Mouse (Mus musculus) MEL (cell line): ENCODE measurements at regions not wholly inside any gene's neighbourhood (a gene's known extent, or its start where the extent isn't known, plus 50 kb on each side); places are given as distances from the start of the nearest gene placed in this dataset.
A peak's percentile ranks its signal among the peaks of the same experiment; 100 is the strongest.

ENCODE experiments used
- DNase-seq: peaks from one replicate; pipeline ENCODE4 v3.0.0; 2011; ENCODE audit warnings: low read depth, low spot score
- H3K27ac ChIP-seq: 2 replicates; pipeline ENCODE4 v1.5.1; 2012; ENCODE audit warnings: low read depth, mild to moderate bottlenecking, control low read depth, low read length, moderate library complexity; ENCODE audit not compliant: control insufficient read depth
- H3K27me3 ChIP-seq, 2 experiments: fragments of 150-350 bp in 1 of 2; sonication (generic) in 1 of 2; 2 replicates each; pipeline ENCODE4 v1.6.1; 2012; ENCODE audit warnings: low read length in 2 of 2, mild to moderate bottlenecking in 2 of 2, improper control_type of control experiment in 1 of 2, moderate library complexity in 1 of 2; ENCODE audit not compliant: insufficient read depth in 2 of 2, control insufficient read depth in 1 of 2
- H3K36me3 ChIP-seq, 2 experiments: 2 replicates each; pipeline ENCODE4 v1.6.1; 2012 to 2014; ENCODE audit warnings: low read length in 2 of 2, improper control_type of control experiment in 1 of 2, inconsistent platforms in 1 of 2, mild to moderate bottlenecking in 1 of 2; ENCODE audit not compliant: insufficient read depth in 2 of 2, control insufficient read depth in 1 of 2
- H3K4me1 ChIP-seq, 2 experiments: fragments of 150-350 bp in 1 of 2; sonication (generic) in 1 of 2; 2 replicates each; pipeline ENCODE4 v1.6.1; 2012; ENCODE audit warnings: low read length in 2 of 2, improper control_type of control experiment in 1 of 2, mild to moderate bottlenecking in 1 of 2; ENCODE audit not compliant: insufficient read depth in 2 of 2, control insufficient read depth in 1 of 2
- H3K4me3 ChIP-seq, 2 experiments: fragments of 150-350 bp in 1 of 2; sonication (generic) in 1 of 2; 2 replicates each; pipeline ENCODE4 v1.5.1; 2012; ENCODE audit warnings: low read depth in 2 of 2, low read length in 2 of 2, mild to moderate bottlenecking in 2 of 2, moderate library complexity in 2 of 2, control low read depth in 1 of 2, improper control_type of control experiment in 1 of 2; ENCODE audit not compliant: control insufficient read depth in 1 of 2, insufficient read depth in 1 of 2
- H3K79me2 ChIP-seq: 2 replicates; pipeline ENCODE4 v1.6.1; 2012; ENCODE audit warnings: mild to moderate bottlenecking, low read length, moderate library complexity; ENCODE audit not compliant: control insufficient read depth, poor library complexity, insufficient read depth
- H3K9ac ChIP-seq: 2 replicates; pipeline ENCODE4 v1.6.1; 2012; ENCODE audit warnings: low read depth, mild to moderate bottlenecking, control low read depth, low read length, moderate library complexity; ENCODE audit not compliant: control insufficient read depth, poor library complexity, severe bottlenecking
- H3K9me3 ChIP-seq: fragments of 150-350 bp; sonication (generic); replicated peaks from 2 replicates; pipeline ENCODE4 v1.6.1; 2012; ENCODE audit warnings: mild to moderate bottlenecking, low read length, improper control_type of control experiment, moderate library complexity; ENCODE audit not compliant: insufficient read depth
- BHLHE40 ChIP-seq: IDR thresholded peaks from 2 replicates; pipeline ENCODE4 v1.6.1; 2012; ENCODE audit warnings: low read depth, mild to moderate bottlenecking, inconsistent platforms, low read length, improper control_type of control experiment, borderline replicate concordance
- CHD2 ChIP-seq: IDR thresholded peaks from 2 replicates; pipeline ENCODE4 v1.6.1; 2011; ENCODE audit warnings: low read length, improper control_type of control experiment
- CTCF ChIP-seq, 3 experiments: IDR thresholded peaks in 2 of 3; conservative IDR thresholded peaks in 1 of 3; 2 replicates each; pipeline ENCODE4 v1.5.1; 2011 to 2012; ENCODE audit warnings: low read length in 3 of 3, low read depth in 2 of 3, mild to moderate bottlenecking in 2 of 3, improper control_type of control experiment in 1 of 3, inconsistent platforms in 1 of 3, mixed read lengths in 1 of 3, moderate library complexity in 1 of 3; ENCODE audit not compliant: control insufficient read depth in 1 of 3, insufficient read depth in 1 of 3, poor library complexity in 1 of 3, severe bottlenecking in 1 of 3
- EP300 ChIP-seq, 2 experiments: IDR thresholded peaks; 2 replicates each; pipeline ENCODE4 v1.6.1; 2011; ENCODE audit warnings: improper control_type of control experiment in 2 of 2, low read length in 2 of 2, low read depth in 1 of 2, mild to moderate bottlenecking in 1 of 2
- ETS1 ChIP-seq: IDR thresholded peaks from 2 replicates; pipeline ENCODE4 v1.6.1; 2012; ENCODE audit warnings: low read depth, mild to moderate bottlenecking, inconsistent platforms, low read length, improper control_type of control experiment, moderate library complexity
- MAFK ChIP-seq: IDR thresholded peaks from 2 replicates; pipeline ENCODE4 v1.6.1; 2011; ENCODE audit warnings: low read depth, mild to moderate bottlenecking, low read length, improper control_type of control experiment, borderline replicate concordance
- MAX ChIP-seq: IDR thresholded peaks from 2 replicates; pipeline ENCODE4 v1.6.1; 2011; ENCODE audit warnings: low read length, improper control_type of control experiment
- MEF2A ChIP-seq: IDR thresholded peaks from 2 replicates; pipeline ENCODE4 v1.6.1; 2014; ENCODE audit warnings: low read depth, mild to moderate bottlenecking, inconsistent platforms, low read length, improper control_type of control experiment; ENCODE audit not compliant: poor library complexity, insufficient replicate concordance, severe bottlenecking; ENCODE audit errors: extremely low read depth
- MXI1 ChIP-seq: IDR thresholded peaks from 2 replicates; pipeline ENCODE4 v1.6.1; 2011; ENCODE audit warnings: mild to moderate bottlenecking, low read depth, low read length, improper control_type of control experiment
- NRF1 ChIP-seq: IDR thresholded peaks from 2 replicates; pipeline ENCODE4 v1.6.1; 2014; ENCODE audit warnings: low read depth, mild to moderate bottlenecking, inconsistent platforms, low read length, improper control_type of control experiment, moderate library complexity; ENCODE audit not compliant: poor library complexity, insufficient read depth, severe bottlenecking
- POLR2A ChIP-seq, 2 experiments: IDR thresholded peaks; 2 replicates each; pipeline ENCODE4 v1.6.1; 2011 to 2012; ENCODE audit warnings: low read length in 2 of 2, mild to moderate bottlenecking in 2 of 2, control low read depth in 1 of 2, improper control_type of control experiment in 1 of 2, low read depth in 1 of 2, moderate library complexity in 1 of 2; ENCODE audit not compliant: control insufficient read depth in 1 of 2, insufficient read depth in 1 of 2, poor library complexity in 1 of 2
- POLR2AphosphoS2 ChIP-seq: IDR thresholded peaks from 2 replicates; pipeline ENCODE4 v1.6.1; 2011; ENCODE audit warnings: low read length, improper control_type of control experiment
- RAD21 ChIP-seq: IDR thresholded peaks from 2 replicates; pipeline ENCODE4 v1.6.1; 2011; ENCODE audit warnings: mild to moderate bottlenecking, low read depth, low read length, improper control_type of control experiment
- SIN3A ChIP-seq: IDR thresholded peaks from 2 replicates; pipeline ENCODE4 v1.6.1; 2012; ENCODE audit warnings: low read length, improper control_type of control experiment, inconsistent platforms
- TBP ChIP-seq: IDR thresholded peaks from 2 replicates; pipeline ENCODE4 v1.8.0; 2011; ENCODE audit warnings: low read depth, low read length, improper control_type of control experiment
- USF2 ChIP-seq, 2 experiments: IDR thresholded peaks; 2 replicates each; pipeline ENCODE4 v1.6.1; 2011 to 2012; ENCODE audit warnings: improper control_type of control experiment in 2 of 2, low read length in 2 of 2, borderline replicate concordance in 1 of 2, inconsistent platforms in 1 of 2, low read depth in 1 of 2, mild to moderate bottlenecking in 1 of 2; ENCODE audit not compliant: insufficient read depth in 1 of 2
- ZC3H11A ChIP-seq: IDR thresholded peaks from 2 replicates; pipeline ENCODE4 v1.6.1; 2012; ENCODE audit warnings: low read depth, mild to moderate bottlenecking, inconsistent platforms, low read length, improper control_type of control experiment
- ZNF384 ChIP-seq: IDR thresholded peaks from 2 replicates; pipeline ENCODE4 v1.6.1; 2012; ENCODE audit warnings: low read depth, mild to moderate bottlenecking, inconsistent platforms, low read length, improper control_type of control experiment

- no peak for DNase-seq
- Histone ChIP-seq H3K27ac (no peak overlapping the region), H3K36me3 (no peaks in the 10 kb centered on the region), H3K4me1 (no peaks in the 10 kb centered on the region), H3K9me3 (no peaks in the 10 kb centered on the region), H3K79me2 (no peaks in the 10 kb centered on the region), H3K4me3 (no peak overlapping the region), H3K27me3 (peaks cover 1 to 5% of the 10 kb centered on the region in 2 experiments), H3K9ac (no peak overlapping the region)
- no peak for TF ChIP-seq ETS1
- TF ChIP-seq SIN3A, result no peak
- TF ChIP-seq MAFK, result peak; percentile 89
- TF ChIP-seq MEF2A, result no peak
These were observed 125.5 kb upstream of the Hes1 start for GRCm38 (mm10) chr16:29938700-29939099.

- H3K9ac ChIP-seq, result no peak overlapping the region
- no peak overlapping the region for H3K27ac ChIP-seq
- H3K79me2 ChIP-seq, result no peaks in the 10 kb centered on the region
- no peak for DNase-seq
- no peaks in the 10 kb centered on the region for H3K9me3 ChIP-seq
- no peak for TF ChIP-seq RAD21
- no peak for TF ChIP-seq BHLHE40
- TF ChIP-seq MAX, result no peak
- no peaks in the 10 kb centered on the region for H3K4me1 ChIP-seq
- no peak overlapping the region for H3K4me3 ChIP-seq
- H3K36me3 ChIP-seq, result no peaks in the 10 kb centered on the region
- H3K27me3 ChIP-seq, result peaks cover 1 to 5% of the 10 kb centered on the region in 2 experiments; a peak in 3 of 4 replicates
These were observed 124.8 kb upstream of the Hes1 start for GRCm38 (mm10) chr16:29939331-29939850.

- H3K79me2 ChIP-seq, result no peaks in the 10 kb centered on the region
- H3K4me3 ChIP-seq, result no peak overlapping the region
- peaks cover 0 to 5% of the 10 kb centered on the region in 2 experiments; a peak in 3 of 4 replicates for H3K27me3 ChIP-seq
- DNase-seq, result no peak
- no peaks in the 10 kb centered on the region for H3K4me1 ChIP-seq
- TF ChIP-seq POLR2A (IDR thresholded peaks at IDR 0.05; ENCODE audit: control insufficient read depth in 1 of 2, insufficient read depth in 1 of 2, low read depth in 1 of 2, low read length in 2 of 2, poor library complexity in 1 of 2) (no peak), CTCF (IDR thresholded peaks at IDR 0.05 in 2 of 3, conservative IDR thresholded peaks at IDR 0.05 in 1 of 3; ENCODE audit: control insufficient read depth in 1 of 3, insufficient read depth in 1 of 3, low read depth in 2 of 3, low read length in 3 of 3, poor library complexity in 1 of 3, severe bottlenecking in 1 of 3) (no peak), EP300 (IDR thresholded peaks at IDR 0.05; ENCODE audit: low read depth in 1 of 2, low read length in 2 of 2) (no peak), POLR2AphosphoS2 (no peak), RAD21 (no peak), TBP (no peak), NRF1 (no peak), ZNF384 (no peak), ETS1 (no peak), USF2 (IDR thresholded peaks at IDR 0.05; ENCODE audit: borderline replicate concordance in 1 of 2, insufficient read depth in 1 of 2, low read depth in 1 of 2, low read length in 2 of 2) (no peak), ZC3H11A (no peak), MAX (no peak), MXI1 (no peak), CHD2 (no peak), BHLHE40 (no peak)
- H3K36me3 ChIP-seq, result no peaks in the 10 kb centered on the region
- no peak overlapping the region for H3K27ac ChIP-seq
- H3K9ac ChIP-seq, result no peak overlapping the region
- H3K9me3 ChIP-seq, result no peaks in the 10 kb centered on the region
These were observed 124.1 kb upstream of the Hes1 start for GRCm38 (mm10) chr16:29939869-29940707.
